Mouse (Mus musculus) adrenal gland, adult (tissue): Measurements from ENCODE around the gene Foxr2.
A peak's percentile ranks its signal among the peaks of the same experiment; 100 is the strongest.

Source experiments
- DNase-seq, 2 experiments: peaks; one replicate each; pipeline ENCODE4 v3.0.0; 2022 to 2023; ENCODE audit warnings: low spot score in 1 of 2; ENCODE audit not compliant: inconsistent age in 2 of 2

The Foxr2 gene

DNA sequence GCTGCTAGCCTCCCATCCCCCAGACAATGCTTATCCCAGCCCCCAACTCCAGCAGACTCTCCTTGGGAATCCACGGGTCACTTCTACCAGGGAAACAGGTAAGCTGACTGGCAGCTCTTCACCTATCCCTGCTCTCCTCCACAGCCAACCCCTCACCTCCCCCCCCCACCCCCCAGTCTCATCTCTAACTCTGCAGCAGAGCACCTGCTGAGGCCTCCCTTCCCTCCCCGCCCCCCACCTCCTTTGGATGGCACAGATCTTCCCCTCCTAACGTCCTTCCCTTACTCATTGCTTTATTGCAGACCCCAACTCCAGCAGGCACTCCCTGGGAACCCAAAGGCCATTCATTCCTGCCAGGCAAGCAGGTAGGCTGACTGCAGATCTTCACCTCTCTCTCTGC is at the start of gene Foxr2:
Gene Foxr2 (plus strand): TSS at position 301 of the 400 bp plus-strand sequence.
- no peak for DNase-seq

DNA sequence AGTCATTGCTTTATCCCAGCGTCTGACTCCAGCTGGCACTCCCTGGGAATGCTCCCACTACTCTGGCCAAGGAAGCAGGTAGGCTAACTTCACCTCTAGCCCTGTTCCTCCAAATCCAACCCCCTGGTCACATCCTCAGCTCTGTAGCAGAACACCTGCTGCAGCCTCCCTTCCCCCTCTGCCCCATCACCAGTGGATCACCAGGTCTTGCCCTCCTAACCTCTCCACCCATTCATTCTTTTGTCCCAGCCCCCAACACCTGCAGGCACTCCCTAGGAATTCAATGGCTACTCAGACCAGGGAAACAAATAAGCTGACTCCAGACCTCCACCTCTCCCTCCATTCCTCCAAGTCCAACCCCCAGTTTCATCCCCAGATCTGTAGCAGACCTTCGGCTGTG is 427 bp downstream of the Foxr2 start:
- DNase-seq, result no peak

DNA sequence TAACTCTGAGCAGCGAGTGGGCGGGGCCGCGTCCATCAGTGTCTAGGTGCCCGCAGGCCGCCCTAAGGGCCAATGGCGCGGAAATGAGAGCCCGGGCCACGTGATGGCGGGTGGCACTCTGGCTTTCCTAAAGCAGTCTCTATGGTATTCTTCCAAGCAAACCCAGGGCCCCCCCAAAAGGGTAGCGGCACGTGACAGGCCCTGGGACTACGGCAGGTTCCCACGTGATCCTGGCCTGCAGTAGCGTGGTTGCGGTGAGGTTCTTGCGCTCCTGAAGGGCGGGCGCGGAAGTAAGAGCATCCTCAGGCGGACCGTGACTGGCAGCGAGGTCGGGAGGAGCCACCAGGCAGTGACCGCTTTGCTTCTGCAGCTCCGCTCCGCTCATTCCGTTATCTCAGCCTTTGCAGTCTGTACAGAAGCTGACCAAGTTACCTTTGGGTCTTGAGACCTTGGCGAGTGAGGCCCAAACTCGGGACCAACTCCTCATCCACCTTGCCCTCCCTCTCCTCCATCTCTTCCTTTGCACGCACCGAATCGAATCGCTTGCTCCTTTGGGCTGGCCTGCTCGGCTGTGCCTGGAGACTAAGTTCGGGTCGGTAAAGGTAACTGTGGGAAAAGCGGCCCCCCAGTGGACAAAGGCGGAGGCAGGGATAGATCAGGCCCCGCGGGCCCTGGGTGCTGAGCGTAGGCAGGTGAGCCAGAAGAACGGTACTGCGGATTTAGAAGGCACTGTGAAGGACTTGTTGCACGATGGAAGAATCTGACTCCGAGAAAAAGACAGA is 21.3 kb downstream of the Foxr2 start, which contains the start of gene Rragb:
Gene Rragb (plus strand): TSS at position 248 of the 782 bp plus-strand sequence.
- peak; percentile 82 to 90 for DNase-seq

DNA sequence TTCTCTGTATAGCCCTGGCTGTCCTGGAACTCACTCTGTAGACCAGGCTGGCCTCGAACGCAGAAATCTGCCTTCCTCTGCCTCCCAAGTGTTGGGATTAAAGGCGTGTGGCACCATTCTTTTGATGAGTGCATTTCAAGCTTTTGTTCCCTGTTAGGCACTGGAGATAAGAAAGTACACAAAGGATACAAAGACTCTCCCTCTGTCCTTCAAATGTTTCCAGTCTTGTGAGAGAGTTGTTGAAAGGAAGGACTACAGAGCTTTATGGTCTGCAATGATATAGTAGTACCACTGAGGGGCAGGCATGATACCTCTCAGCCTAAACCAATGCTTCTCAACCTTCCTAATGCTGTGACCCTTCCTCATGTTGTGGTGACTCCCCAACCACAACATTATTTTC is 24.1 kb downstream of the Foxr2 start:
- DNase-seq, result no peak

DNA sequence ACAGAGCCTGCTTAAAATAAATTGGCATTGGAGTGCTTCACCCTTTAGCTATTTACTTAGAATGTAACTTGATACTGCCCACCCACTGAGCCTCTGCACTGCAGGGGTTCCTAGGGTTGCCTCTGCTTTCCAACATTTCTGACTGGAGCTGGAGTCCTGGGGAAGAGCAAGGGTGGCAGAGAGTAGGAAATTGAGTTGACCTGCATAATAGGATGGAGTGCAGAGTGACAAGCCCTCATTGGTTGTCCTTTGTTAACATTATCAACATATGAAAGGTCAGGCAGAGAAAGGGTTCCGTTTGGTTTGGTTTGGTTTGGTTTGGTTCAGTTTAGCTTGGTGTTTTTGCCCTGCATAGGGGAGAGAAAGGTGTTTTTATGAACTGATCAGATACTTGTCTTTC is 33.2 kb downstream of the Foxr2 start:
- DNase-seq, result no peak

DNA sequence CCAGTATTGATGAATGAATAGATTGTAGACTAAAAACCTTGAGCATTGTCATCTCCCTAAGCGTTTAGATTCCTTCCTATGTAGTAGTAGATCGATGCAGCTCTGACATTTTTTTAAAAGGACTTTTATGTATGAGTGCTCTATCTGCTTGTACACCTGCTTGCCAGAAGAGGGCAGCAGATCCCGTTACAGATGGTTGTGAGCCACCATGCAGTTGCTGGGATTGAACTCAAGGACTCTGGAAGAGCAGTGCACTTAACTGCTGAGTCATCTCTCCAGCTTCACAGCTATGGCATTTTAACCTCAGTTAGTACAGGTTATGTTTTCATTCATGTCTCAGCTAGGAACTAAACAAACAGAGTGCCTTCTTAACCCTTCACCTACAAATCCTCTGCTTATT is 36.7 kb downstream of the Foxr2 start:
- DNase-seq, result peak; percentile 10 to 62

DNA sequence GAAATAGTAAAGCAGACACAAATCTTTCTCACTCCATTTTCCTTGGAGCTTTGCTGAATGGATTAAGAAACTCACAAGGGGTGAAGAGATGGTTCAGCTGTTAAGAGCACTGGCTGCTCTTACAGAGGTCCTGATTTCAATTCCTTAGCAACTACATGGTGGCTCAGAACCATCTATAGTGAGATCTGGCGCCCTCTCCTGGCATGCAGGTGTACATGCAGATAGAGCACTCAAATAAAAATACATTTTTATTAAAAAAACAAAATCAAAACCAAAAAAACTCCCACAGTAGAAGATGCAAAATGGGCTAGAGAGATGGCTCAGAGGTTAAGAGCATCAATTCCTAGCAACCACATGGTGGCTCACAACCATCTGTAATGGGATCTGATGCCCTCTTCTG is 56.2 kb downstream of the Foxr2 start:
- DNase-seq, result peak in 1 of 2 experiments; percentile 45

DNA sequence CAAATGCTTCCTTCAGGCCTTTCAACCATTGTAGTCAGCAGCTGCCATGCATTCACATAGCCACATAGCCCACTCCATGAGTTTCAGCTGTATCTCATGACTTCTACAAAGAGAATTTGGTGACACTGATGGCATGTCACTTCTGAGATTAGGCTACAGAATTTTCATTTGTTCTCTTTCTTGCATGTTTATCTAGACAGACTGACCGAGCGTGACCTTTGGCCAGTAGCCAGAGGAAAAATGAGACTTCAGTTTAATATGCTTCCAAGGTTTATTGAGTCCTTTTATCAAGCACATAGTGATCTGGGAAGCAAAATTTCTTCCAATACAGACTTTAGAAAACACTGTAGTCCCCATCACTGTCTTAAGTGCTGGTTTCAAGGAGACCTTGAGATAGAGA is 63.6 kb downstream of the Foxr2 start:
- DNase-seq, result peak; percentile 3 to 60
